22 mouse cellular contexts compared by ENCODE assay signal in the genomic region with DNA sequence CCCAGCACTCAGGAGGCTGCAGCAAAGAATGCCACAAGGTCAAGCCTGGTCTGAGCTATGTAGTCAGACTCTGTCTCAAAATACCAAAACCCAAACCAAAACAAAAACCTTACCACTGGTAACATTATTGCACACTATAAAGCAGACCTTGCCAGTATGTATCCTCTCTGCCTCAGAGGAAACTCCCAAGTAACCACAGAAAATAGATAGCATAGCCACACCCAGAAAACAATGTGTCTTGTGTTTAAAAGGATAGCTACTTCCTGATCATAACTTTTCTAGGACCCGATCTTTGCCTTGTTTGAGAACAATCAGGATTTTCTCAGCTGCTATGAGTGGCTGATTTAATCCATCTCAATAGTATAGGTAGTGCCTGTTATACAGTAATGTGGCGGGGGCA. TPM values are rescaled to one million over a fixed set of nuclear protein-coding genes. Genes with fewer than 3 reads are reported as not detected.
A peak's percentile ranks its signal among the peaks of the same experiment; 100 is the strongest.
DNase-seq lines count a peak whose midpoint lies in the region; ATAC-seq and TF ChIP-seq lines count a peak whose summit lies in the region.
"Had no signal": no experiment of that assay in that cellular context is flagged by ENCODE, and none has a peak within 500 bp of the region (broad histone marks: within the 10 kb centered on the region; RNA-seq: fewer than 3 reads in every experiment).

No protein-coding gene starts in this region.

- no peak for DNase-seq in gastrocnemius, adult 2 months
- no peak for DNase-seq in gastrocnemius, postnatal 25 days
- DNase-seq in MEL-GATA-1-ER (ENCODE audit: extremely low read depth, low read depth): peak; percentile 61
- no peak for DNase-seq in kidney, postnatal 14 days
- no peak for DNase-seq in heart, adult 11 months
- DNase-seq: adrenal gland, adult 2 months; cerebellum, postnatal 25 days; forebrain, postnatal 0 days; gastrocnemius, postnatal 10 days; heart, postnatal 10 days; layer of hippocampus, postnatal 36 days; liver, embryonic 13.5 days; right cerebral cortex, adult 18-20 months; spleen, adult 18-20 months had no signal

- H3K9ac ChIP-seq in intestine, embryonic 15.5 days: no peak overlapping the region
- H3K9ac ChIP-seq in stomach, embryonic 15.5 days: no peak overlapping the region
- H3K9ac ChIP-seq: forebrain, postnatal 0 days; hindbrain, embryonic 15.5 days; liver, embryonic 13.5 days; lung, embryonic 15.5 days had no signal

- peak overlapping the region; percentile 81 for H3K27ac ChIP-seq in gastrocnemius, adult 2 months
- H3K27ac ChIP-seq in intestine, embryonic 15.5 days: peak overlapping the region; percentile 27; the same call in 1 of the 2 replicates
- peak overlapping the region; percentile 89 for H3K27ac ChIP-seq in stomach, embryonic 15.5 days
- H3K27ac ChIP-seq: hindbrain, embryonic 15.5 days; liver, embryonic 13.5 days; lung, embryonic 15.5 days had no signal

- H3K9me3 ChIP-seq in intestine, embryonic 15.5 days: no peaks in the 10 kb centered on the region
- no peaks in the 10 kb centered on the region for H3K9me3 ChIP-seq in stomach, embryonic 15.5 days
- H3K9me3 ChIP-seq: hindbrain, embryonic 15.5 days; liver, embryonic 13.5 days; lung, embryonic 15.5 days had no signal

- TF ChIP-seq CTCF in gastrocnemius, adult 2 months (IDR thresholded peaks at IDR 0.05): no peak

- intact Hi-C loops in gastrocnemius, adult 2 months (cut with DNase I): loop anchor here (5.0 kb wide), 1 partner anchor 47 kb away; no protein-coding TSS in a partner anchor

- WGBS in intestine, embryonic 15.5 days: 63% methylated on average over 2 of the region's 2 CpGs
- 69% methylated on average over 2 of the region's 2 CpGs for WGBS in stomach, embryonic 15.5 days

- no peak for ATAC-seq in intestine, embryonic 15.5 days
- ATAC-seq in stomach, embryonic 15.5 days (ENCODE audit: insufficient read depth, low FRiP score, low read depth): no peak
- no peak for ATAC-seq in cerebellum, adult (ENCODE audit: insufficient number of reproducible peaks, low FRiP score, low TSS enrichment)
- ATAC-seq: forebrain, postnatal 0 days; midbrain, embryonic 16.5 days had no signal

- H3K36me3 ChIP-seq in intestine, embryonic 15.5 days: no peaks in the 10 kb centered on the region
- H3K36me3 ChIP-seq in stomach, embryonic 15.5 days: no peaks in the 10 kb centered on the region
- H3K36me3 ChIP-seq: hindbrain, embryonic 15.5 days; liver, embryonic 13.5 days; lung, embryonic 15.5 days had no signal

- peaks cover 7% of the 10 kb centered on the region; the same call in 1 of the 2 replicates for H3K4me1 ChIP-seq in intestine, embryonic 15.5 days (replicated peaks)
- peaks cover 11% of the 10 kb centered on the region for H3K4me1 ChIP-seq in stomach, embryonic 15.5 days

- H3K4me3 ChIP-seq in gastrocnemius, adult 2 months: no peak overlapping the region
- no peak overlapping the region for H3K4me3 ChIP-seq in intestine, embryonic 15.5 days (replicated peaks)
- H3K4me3 ChIP-seq in stomach, embryonic 15.5 days (replicated peaks): no peak overlapping the region
- H3K4me3 ChIP-seq: erythroblast, embryonic 14.5 days; hindbrain, embryonic 15.5 days; liver, embryonic 13.5 days; lung, embryonic 15.5 days had no signal

- H3K4me2 ChIP-seq in intestine, embryonic 15.5 days (replicated peaks): no peak overlapping the region
- no peak overlapping the region for H3K4me2 ChIP-seq in stomach, embryonic 15.5 days
- H3K4me2 ChIP-seq: hindbrain, embryonic 15.5 days had no signal

- no peaks in the 10 kb centered on the region for H3K27me3 ChIP-seq in intestine, embryonic 15.5 days (replicated peaks)
- no peaks in the 10 kb centered on the region for H3K27me3 ChIP-seq in stomach, embryonic 15.5 days (replicated peaks)

RNA-seq across cellular contexts. Expression of a gene that starts 4.3 kb away (rescaled TPM):
- 10 to 100 TPM; 54.9 to 56.1 TPM for total RNA-seq in gastrocnemius, adult 2 months (2021)
- 10 to 100 TPM; 34.6 to 57.2 TPM for total RNA-seq in gastrocnemius, postnatal 25 days (2021)
- 1.7 and 1.9 TPM in 2 replicates for polyA plus RNA-seq in intestine, embryonic 15.5 days (2015; fragmentation: Nextera tagmentation; extraction: Ambion mirVana)
- polyA plus RNA-seq in stomach, embryonic 15.5 days (2015; fragmentation: Nextera tagmentation; extraction: Ambion mirVana): 1.3 TPM in 2 replicates
- polyA plus RNA-seq: adrenal gland, adult 2 months; erythroblast, embryonic 14.5 days; kidney, embryonic 14.5 days; liver, embryonic 13.5 days had no signal

Comparison
In these comparisons a context has a peak if more than half of its experiments do, and no peak if none do; other contexts are left out.
1. H3K27ac ChIP-seq: peak in every context shown above with its lines; median percentile 89 in stomach, embryonic 15.5 days; 81 in gastrocnemius, adult 2 months; 27 in intestine, embryonic 15.5 days.